Mouse (Mus musculus): ENCODE data around the gene Hps3. TPM values are rescaled to one million over a fixed set of nuclear protein-coding genes. Genes with fewer than 3 reads are reported as not detected.
"Not testable (repeated sequence)": the region's sequence is repeated elsewhere in the genome, so short reads cannot be mapped to it uniquely, and the experiment has no call there.

Hps3 gene
- total RNA-seq (2014; fragmentation: Nextera tagmentation) (39.4 and 40.1 TPM in 2 replicates), total RNA-seq (2017) (25.1 and 34.2 TPM in 2 replicates)

- peak; percentile 95 for ATAC-seq (replicated peaks; ENCODE audit: poor library complexity, severe bottlenecking)
Observed at GRCm38 (mm10) chr3:20034719-20035404, at the start of gene Hps3. TSS of gene Hps3 (minus strand) at chr3:20035315.

- ATAC-seq (replicated peaks; ENCODE audit: poor library complexity, severe bottlenecking), result no peak
Observed at GRCm38 (mm10) chr3:20082161-20082560, 47.0 kb upstream of the Hps3 start.

- ATAC-seq (replicated peaks; ENCODE audit: poor library complexity, severe bottlenecking), result peak; percentile 12; the same call in 1 of the 2 replicates
Observed at GRCm38 (mm10) chr3:20076145-20077053, 41.3 kb upstream of the Hps3 start.

DNA sequence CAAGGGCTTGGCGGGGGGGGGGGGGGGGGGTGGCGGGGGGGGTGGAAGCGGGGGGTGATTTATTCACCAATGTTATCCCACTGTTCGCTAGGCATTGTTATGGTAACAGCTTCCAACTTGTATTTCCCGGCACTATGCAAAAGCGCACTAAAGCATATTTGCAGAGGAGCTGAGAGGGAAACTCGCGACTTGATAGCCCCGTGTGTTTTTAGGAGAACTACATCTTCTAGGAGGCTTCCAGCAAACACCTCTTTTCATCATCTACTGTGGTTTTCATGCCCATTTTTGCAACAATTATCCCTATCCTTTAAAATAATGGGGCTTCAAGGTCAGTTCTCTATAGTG is 23.1 kb upstream of the Hps3 start:
- ATAC-seq (replicated peaks; ENCODE audit: poor library complexity, severe bottlenecking), result no peak

GRCm38 (mm10) chr3:20057306-20058196 is 22.4 kb upstream of the Hps3 start, which contains the start of gene Hltf:
TSS of gene Hltf (plus strand) at chr3:20057811.
- ATAC-seq (replicated peaks; ENCODE audit: poor library complexity, severe bottlenecking), result peak; percentile 100

- ATAC-seq (replicated peaks; ENCODE audit: poor library complexity, severe bottlenecking), result not testable (repeated sequence)
Observed at GRCm38 (mm10) chr3:20044736-20045135, 9.6 kb upstream of the Hps3 start.

- not testable (repeated sequence) for ATAC-seq (replicated peaks; ENCODE audit: poor library complexity, severe bottlenecking)
Observed at GRCm38 (mm10) chr3:20041461-20041860, 6.3 kb upstream of the Hps3 start.

DNA sequence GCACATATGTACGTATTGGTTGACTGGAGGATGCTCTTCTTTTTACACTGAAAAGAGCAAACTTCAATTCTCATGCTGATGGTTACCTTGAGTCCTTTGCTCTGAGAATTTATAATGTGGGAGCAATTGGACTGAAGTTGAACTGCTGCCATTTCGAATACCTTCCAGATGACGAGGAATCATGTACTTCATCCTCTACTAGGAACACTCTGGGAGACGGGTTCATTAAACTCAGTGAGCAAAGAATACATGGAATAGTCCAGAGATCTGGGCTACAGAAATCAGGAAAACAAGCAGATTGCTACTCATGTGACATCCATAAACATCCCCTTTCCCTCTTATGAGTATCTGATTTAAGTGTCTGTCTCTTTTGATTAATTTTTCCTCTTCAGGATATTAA is 954 bp upstream of the Hps3 start:
- no peak for ATAC-seq (replicated peaks; ENCODE audit: poor library complexity, severe bottlenecking)

- no peak for ATAC-seq (replicated peaks; ENCODE audit: poor library complexity, severe bottlenecking)
Observed at GRCm38 (mm10) chr3:20033761-20034718, 1.1 kb downstream of the Hps3 start.

DNA sequence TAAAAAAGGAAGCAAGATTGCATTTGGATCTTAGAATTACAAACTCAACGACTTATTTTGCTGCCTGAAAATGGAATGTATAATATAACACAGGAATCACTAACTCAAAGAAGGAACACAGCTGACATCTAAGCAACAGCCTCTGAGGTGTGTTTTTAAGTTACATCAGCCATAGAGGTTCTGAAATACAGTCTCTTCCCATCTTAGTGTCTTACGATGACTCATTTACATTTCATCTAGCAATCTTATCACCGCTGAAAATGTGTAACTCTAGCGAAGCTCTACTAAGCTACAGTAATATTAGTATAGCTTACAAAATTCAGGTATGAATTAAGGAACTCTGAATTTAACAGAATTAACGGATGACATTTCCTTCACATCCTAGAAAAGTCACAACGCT is 4.3 kb downstream of the Hps3 start:
- ATAC-seq (replicated peaks; ENCODE audit: poor library complexity, severe bottlenecking), result no peak

DNA sequence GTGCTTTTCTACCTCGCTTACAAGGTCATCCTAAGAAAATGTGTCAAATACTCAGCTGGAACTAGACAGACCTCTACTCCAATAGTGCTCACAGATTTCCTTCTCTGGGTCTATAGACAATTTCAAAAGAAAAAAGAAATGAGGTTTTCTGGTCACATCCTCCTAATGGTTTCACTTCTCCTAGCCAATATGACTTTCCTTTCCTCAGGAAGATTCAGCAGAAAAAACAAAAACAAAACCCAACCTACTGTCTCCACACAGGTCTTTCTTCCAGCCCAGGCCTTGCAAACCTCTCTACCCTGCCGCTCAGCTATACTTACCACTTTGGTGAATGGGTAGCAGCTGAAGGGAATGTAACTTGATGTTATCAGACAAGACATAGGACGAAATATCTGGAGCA is 6.5 kb downstream of the Hps3 start:
- peak; percentile 53 for ATAC-seq (replicated peaks; ENCODE audit: poor library complexity, severe bottlenecking)

GRCm38 (mm10) chr3:20027788-20028187 is 7.3 kb downstream of the Hps3 start:
- no peak for ATAC-seq (replicated peaks; ENCODE audit: poor library complexity, severe bottlenecking)

- ATAC-seq (replicated peaks; ENCODE audit: poor library complexity, severe bottlenecking), result peak; percentile 88
Observed at GRCm38 (mm10) chr3:20026996-20027689, 8.0 kb downstream of the Hps3 start.

DNA sequence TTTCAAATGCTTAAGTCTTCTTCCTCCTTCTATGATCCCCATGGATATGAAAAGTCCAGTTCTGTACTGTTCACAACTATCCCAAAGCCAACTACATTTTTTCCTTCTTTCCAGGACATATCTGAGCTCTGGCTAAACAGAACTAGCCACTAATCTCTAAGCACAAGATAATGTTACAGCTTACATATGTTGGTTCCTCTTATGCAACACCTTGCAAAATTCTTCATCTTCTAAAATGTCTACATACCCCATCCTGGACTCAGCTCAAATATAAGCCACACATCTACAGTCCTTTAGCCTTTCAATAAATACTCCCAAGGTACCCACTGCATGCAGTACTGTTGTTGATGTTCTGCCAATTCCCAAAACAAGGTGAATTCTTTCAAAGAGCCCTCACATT is 8.6 kb downstream of the Hps3 start:
- ATAC-seq (replicated peaks; ENCODE audit: poor library complexity, severe bottlenecking), result peak; percentile 60

DNA sequence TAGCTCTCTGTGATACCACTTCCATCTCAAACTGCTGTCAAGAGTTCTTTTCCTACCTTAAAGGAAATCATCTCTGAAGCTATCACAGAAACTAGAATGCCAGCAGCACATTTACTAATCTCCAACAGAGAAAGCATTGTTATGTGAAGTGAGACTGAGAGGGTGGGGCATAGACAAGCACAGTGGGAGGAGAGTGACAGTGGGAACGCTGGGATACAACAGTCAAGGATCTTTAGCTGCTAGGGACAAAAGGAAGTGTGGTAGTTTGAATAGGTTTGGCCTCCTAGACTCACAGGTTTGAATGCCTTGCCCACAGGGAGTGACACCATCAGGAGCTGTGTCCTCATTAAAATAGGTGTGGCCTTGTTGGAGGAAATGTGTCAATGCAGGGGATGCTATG is 11.3 kb downstream of the Hps3 start:
- ATAC-seq (replicated peaks; ENCODE audit: poor library complexity, severe bottlenecking), result no peak

GRCm38 (mm10) chr3:20018076-20018475 is 17.0 kb downstream of the Hps3 start:
- peak; percentile 42 for ATAC-seq (replicated peaks; ENCODE audit: poor library complexity, severe bottlenecking)

GRCm38 (mm10) chr3:20014454-20014853 is 20.7 kb downstream of the Hps3 start:
- no peak for ATAC-seq (replicated peaks; ENCODE audit: poor library complexity, severe bottlenecking)

DNA sequence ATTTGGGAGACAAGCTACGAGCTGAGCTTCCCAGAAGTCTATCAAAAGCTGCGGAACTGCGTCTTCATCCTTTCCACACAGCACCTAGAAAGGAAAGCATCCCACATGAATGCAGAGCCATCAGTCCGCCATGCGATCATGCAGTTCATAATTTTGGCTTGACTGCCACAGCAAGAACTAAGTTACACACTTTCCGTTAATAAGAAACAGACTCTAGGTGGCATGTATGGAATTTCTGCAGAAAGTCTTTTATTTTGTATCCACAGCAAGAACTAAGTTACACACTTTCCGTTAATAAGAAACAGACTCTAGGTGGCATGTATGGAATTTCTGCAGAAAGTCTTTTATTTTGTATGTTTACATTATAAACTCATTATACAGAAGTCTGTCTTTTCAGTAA is 24.2 kb downstream of the Hps3 start:
- not testable (repeated sequence) for ATAC-seq (replicated peaks; ENCODE audit: poor library complexity, severe bottlenecking)

GRCm38 (mm10) chr3:20010464-20010863 is 24.7 kb downstream of the Hps3 start:
- ATAC-seq (replicated peaks; ENCODE audit: poor library complexity, severe bottlenecking), result no peak
